Mouse (Mus musculus) spleen, adult 2 months (tissue): ENCODE data around the gene Fbxw9. TPM values are rescaled to one million over a fixed set of nuclear protein-coding genes. Genes with fewer than 3 reads are reported as not detected.

Experiments
- DNase-seq, 2 experiments: peaks; one replicate each; pipeline versions ENCODE4 v3.0.0 to v3.0.0-alpha.2; 2012 to 2021; ENCODE audit warnings: low spot score in 2 of 2, low read depth in 1 of 2
- H3K27ac ChIP-seq: fragments of 200-500 bp; 2 replicates; pipeline ENCODE4 v1.5.1; 2012; ENCODE audit warnings: low read length, inconsistent platforms; ENCODE audit not compliant: insufficient read depth
- H3K27me3 ChIP-seq: fragments of 200-500 bp; 2 replicates; pipeline ENCODE4 v1.6.1; 2012; ENCODE audit warnings: mild to moderate bottlenecking, moderate library complexity, low read length, inconsistent platforms; ENCODE audit not compliant: control insufficient read depth, insufficient read depth
- H3K36me3 ChIP-seq: fragments of 200-500 bp; 2 replicates; pipeline ENCODE4 v1.6.1; 2012; ENCODE audit warnings: mild to moderate bottlenecking, low read length, inconsistent platforms; ENCODE audit not compliant: control insufficient read depth, insufficient read depth
- H3K4me1 ChIP-seq: fragments of 200-500 bp; 2 replicates; pipeline ENCODE4 v1.6.1; 2011; ENCODE audit warnings: inconsistent platforms; ENCODE audit not compliant: control insufficient read depth, insufficient read depth, insufficient read length
- H3K4me3 ChIP-seq: fragments of 200-500 bp; 2 replicates; pipeline ENCODE4 v1.5.1; 2011; ENCODE audit warnings: mild to moderate bottlenecking, inconsistent platforms; ENCODE audit not compliant: insufficient read depth, insufficient read length; ENCODE audit errors: extremely low read depth
- CTCF ChIP-seq: fragments of 200-500 bp; IDR thresholded peaks from 2 replicates; pipeline ENCODE4 v1.5.1; 2011; ENCODE audit warnings: mild to moderate bottlenecking, inconsistent platforms; ENCODE audit not compliant: insufficient read depth, insufficient read length, insufficient replicate concordance; ENCODE audit errors: extremely low read depth
- POLR2A ChIP-seq: fragments of 200-500 bp; IDR thresholded peaks from 2 replicates; pipeline ENCODE4 v1.6.1; 2011; ENCODE audit warnings: low read depth, low read length, inconsistent platforms
- WGBS: fragments of 180-500 bp; shearing (Covaris S2); methylation state at CpG from one replicate; pipeline ENCODE4 v1.1.7; 2018; 5-methylcytosine and 5-hydroxymethylcytosine counted together
- polyA plus RNA-seq: library from polyadenylated mRNA; depleted of rRNA; stranded (reverse); fragments of >200 nt; gene quantifications from 2 replicates; pipeline ENCODE4 v1.2.3, GENCODE M21; 2012

Fbxw9 gene
- polyA plus RNA-seq, 1 experiment: 18.8 TPM

DNA sequence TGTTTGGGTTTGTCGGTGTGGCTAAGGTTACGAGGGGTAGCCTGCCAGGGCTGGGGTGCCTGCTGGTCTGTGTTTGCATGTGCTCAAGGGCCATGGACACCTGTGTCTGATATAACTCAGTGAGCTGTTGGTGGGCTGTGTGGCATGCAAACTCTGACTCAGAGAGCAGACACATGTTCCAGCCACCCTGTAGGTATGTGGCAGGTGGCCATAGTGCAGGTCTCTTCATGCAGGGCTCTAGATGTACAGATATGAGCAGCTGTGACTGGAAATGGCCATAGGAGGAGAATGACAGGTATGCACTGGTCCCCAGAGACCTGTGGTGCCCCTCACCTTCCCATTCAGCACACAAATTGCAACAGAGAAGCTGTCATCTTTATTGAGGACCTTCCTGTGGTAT lies 7.3 kb downstream of the Fbxw9 start:
- Histone ChIP-seq H3K36me3 (no peaks in the 10 kb centered on the region), H3K4me3 (no peak overlapping the region), H3K27ac (no peak overlapping the region), H3K27me3 (no peaks in the 10 kb centered on the region), H3K4me1 (no peaks in the 10 kb centered on the region)
- 96% methylated on average over 2 of the region's 2 CpGs for WGBS
- DNase-seq: no peak
- TF ChIP-seq CTCF (no peak), POLR2A (no peak)

DNA sequence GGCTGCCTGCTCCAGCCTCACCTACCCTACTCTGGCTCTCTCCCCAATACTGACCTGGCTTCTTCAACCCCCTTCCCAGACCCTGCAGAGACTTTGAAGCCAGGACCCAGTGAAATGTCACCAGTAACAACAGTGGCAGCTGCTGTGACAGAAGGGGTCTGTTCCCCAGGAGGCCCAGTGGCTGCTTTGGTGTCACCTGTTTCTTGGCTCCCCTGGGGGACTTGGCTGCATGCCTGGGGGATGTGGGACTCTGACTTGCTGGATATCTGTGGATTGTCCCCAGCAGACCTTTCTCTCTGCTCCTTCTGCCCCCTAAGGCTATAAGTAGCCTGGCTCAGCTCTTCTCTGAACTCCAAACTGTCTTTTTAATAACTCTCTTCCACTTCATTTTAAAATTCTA lies 8.1 kb downstream of the Fbxw9 start, which contains the start of gene Gm5741:
Gene Gm5741 (minus strand): TSS at position 1 of the 400 bp plus-strand sequence.
- TF ChIP-seq CTCF (no peak), POLR2A (no peak)
- H3K36me3 ChIP-seq: no peaks in the 10 kb centered on the region
- no peak for DNase-seq
- H3K4me1 ChIP-seq: peaks cover 3% of the 10 kb centered on the region; the same call in 1 of the 2 replicates
- no peaks in the 10 kb centered on the region for H3K27me3 ChIP-seq
- no peak within 1 kb of the TSS for H3K27ac ChIP-seq
- no peak within 1 kb of the TSS for H3K4me3 ChIP-seq

DNA sequence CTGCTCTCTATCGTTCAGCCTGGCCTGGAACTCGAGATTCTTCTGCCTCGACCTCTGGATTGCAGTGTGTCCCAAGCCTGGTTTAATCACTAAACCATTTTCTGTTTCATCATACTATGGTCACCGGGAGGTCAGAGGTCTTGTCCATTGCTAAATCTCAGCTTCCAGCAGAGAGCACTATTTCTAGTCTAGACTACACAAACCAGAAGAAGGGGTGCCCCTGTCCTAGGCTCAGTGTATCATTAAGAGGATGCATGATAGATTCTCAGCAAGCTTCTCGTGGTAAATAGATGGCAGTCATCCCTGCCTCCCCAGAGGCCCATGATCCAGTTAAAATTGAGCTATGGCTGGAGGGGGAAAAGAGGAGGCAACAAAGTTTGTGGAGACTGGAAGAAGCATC lies 11.2 kb downstream of the Fbxw9 start:
- WGBS: 84% methylated on average over 5 of the region's 5 CpGs
- H3K27me3 ChIP-seq: no peaks in the 10 kb centered on the region
- H3K4me3 ChIP-seq: peak overlapping the region; percentile 97
- TF ChIP-seq CTCF (no peak), POLR2A (no peak)
- DNase-seq: no peak
- H3K4me1 ChIP-seq: peaks cover 3% of the 10 kb centered on the region; the same call in 1 of the 2 replicates
- peaks cover 22% of the 10 kb centered on the region for H3K36me3 ChIP-seq
- no peak overlapping the region for H3K27ac ChIP-seq

DNA sequence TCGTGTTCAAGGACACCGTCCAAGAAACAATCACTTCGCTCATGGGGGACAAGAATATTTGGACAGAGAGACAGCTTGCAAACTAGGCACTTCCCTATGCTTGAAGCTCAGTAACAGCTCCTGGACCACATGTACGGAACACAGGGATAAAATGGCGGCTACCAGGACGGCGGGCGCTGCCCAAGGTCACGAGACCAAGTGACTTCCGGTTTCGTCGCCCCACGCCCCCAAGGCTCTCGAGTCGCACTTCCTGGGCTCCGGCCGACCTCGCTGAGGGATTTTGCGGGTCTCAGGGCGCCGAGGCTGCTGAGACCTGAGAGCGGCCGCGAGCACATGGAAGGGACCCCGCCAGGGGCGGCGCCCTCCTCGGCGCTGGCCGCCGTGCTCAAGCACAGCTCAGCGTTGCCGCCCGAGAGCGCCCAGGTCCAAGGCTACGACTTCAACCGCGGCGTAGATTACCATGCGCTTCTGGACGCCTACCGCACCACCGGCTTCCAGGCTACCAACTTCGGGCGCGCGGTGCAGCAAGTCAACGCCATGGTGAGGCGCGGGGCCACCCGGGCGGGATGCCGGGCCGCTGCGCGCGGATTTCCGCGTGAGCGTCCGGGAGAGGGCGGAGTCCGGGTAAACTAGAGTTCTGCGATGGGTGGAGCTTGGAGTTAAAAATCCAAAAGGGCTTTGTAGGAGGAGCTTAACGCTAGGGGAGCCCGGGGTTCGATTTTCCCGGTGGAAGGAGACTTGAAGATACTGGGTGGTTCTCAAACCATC lies 11.8 kb downstream of the Fbxw9 start, which contains the start of gene Dhps:
Gene Dhps (plus strand): TSS at position 244 of the 768 bp plus-strand sequence.
- H3K4me3 ChIP-seq: peak within 1 kb of the TSS; percentile 97
- H3K27ac ChIP-seq: peak within 1 kb of the TSS; percentile 98
- H3K27me3 ChIP-seq: no peaks in the 10 kb centered on the region
- peak; percentile 80 to 88 for DNase-seq
- TF ChIP-seq CTCF (no peak), POLR2A (peak; percentile 87)
- H3K4me1 ChIP-seq: peaks cover 3% of the 10 kb centered on the region; the same call in 1 of the 2 replicates
- H3K36me3 ChIP-seq: peaks cover 22% of the 10 kb centered on the region
- under 1% methylated on average over 68 of the region's 68 CpGs for WGBS

DNA sequence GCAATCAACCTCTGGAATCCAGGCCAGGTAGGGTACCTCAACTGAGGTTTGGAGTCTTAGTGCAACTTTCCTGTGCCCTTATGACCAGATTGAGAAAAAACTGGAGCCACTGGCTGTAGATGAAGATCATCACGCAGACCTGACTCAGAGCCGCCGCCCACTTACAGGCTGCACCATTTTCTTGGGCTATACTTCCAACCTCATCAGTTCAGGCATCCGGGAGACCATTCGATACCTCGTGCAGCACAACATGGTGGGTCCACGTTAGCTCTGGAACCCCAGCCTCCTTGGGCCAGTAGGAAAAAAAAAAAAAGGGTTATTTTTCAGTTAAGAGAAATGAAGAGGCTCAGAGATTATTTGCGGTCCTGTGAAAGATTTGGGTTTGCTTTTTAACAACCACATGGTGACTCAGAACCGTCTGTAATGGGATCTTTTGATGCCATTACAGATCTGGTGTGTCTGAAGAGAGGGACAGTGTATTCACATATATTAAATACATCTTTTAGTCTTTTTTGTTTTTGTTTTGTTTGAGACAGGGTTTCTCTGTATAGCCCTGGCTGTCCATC lies 12.6 kb downstream of the Fbxw9 start:
- peaks cover 3% of the 10 kb centered on the region; the same call in 1 of the 2 replicates for H3K4me1 ChIP-seq
- no peak for DNase-seq
- H3K36me3 ChIP-seq: peaks cover 22% of the 10 kb centered on the region
- H3K27me3 ChIP-seq: no peaks in the 10 kb centered on the region
- WGBS: 43% methylated on average over 9 of the region's 9 CpGs
- TF ChIP-seq POLR2A: no peak
- TF ChIP-seq CTCF: no peak
- H3K27ac ChIP-seq: peak overlapping the region; percentile 98; the same call in 1 of the 2 replicates
- H3K4me3 ChIP-seq: peak overlapping the region; percentile 97

DNA sequence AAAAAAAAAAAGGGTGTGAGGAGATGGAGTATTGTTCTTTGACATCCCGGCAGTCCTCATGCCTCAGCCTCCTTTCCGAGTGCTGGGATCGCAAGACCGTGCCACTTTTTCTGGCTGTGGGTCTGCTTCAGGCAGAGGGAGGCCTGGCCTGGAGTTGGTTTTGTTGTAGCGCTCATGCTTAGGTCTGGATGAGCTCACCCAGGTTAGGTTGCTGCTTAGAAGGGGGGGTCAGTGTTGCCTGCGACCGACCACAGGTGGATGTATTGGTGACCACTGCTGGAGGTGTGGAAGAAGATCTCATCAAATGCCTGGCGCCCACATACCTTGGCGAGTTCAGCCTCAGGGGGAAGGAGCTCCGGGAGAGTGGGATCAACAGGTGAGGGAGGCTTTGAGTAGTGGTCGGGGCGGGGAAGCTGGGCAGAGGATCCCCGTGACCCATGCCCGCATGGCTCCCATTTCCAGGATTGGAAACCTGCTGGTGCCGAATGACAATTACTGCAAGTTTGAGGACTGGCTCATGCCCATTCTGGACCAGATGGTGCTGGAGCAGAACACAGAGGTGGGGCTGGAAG lies 13.3 kb downstream of the Fbxw9 start:
- Histone ChIP-seq H3K4me1 (peaks cover 3% of the 10 kb centered on the region; the same call in 1 of the 2 replicates), H3K27ac (no peak overlapping the region), H3K36me3 (peaks cover 22% of the 10 kb centered on the region), H3K4me3 (no peak overlapping the region), H3K27me3 (no peaks in the 10 kb centered on the region)
- WGBS: 93% methylated on average over 15 of the region's 15 CpGs
- DNase-seq: no peak
- TF ChIP-seq CTCF: no peak
- no peak for TF ChIP-seq POLR2A
